Mouse (Mus musculus): ENCODE data around the gene Mrpl30. TPM values are rescaled to one million over a fixed set of nuclear protein-coding genes. Genes with fewer than 3 reads are reported as not detected.
A peak's percentile ranks its signal among the peaks of the same experiment; 100 is the strongest.

Gene Mrpl30
- total and polyA plus RNA-seq, 3 experiments, result 107 to 242 (median 141) TPM

DNA sequence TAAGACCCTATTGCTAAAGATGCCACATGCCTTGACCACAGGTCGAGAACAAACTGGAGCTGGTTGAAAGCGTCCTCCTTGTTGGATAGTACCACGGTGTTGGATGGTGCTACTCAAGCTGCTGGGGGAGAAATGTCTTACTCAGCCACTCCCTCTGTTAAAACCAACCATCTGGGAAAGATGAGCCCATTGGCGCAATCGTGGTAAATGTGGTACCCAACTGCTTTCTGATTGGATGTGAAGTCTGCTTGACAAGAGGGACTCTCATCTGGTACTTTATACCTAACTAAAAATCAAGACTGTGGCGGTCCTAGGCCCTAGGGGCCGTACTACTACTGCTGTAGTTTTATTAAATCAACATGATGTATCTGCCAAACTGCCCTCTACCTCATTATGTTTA, 1.1 kb upstream of the Mrpl30 start:
- TF ChIP-seq USF1 (IDR thresholded peaks at IDR 0.05; ENCODE audit: low read depth, low read length), result no peak
- no peak for TF ChIP-seq MYC (IDR thresholded peaks at IDR 0.05; ENCODE audit: low read depth, low read length)
- no peak for TF ChIP-seq RAD21 (IDR thresholded peaks at IDR 0.05; ENCODE audit: low read depth, low read length)
- TF ChIP-seq MXI1 (IDR thresholded peaks at IDR 0.05; ENCODE audit: low read depth, low read length), result no peak
- no peak for TF ChIP-seq ETS1 (conservative IDR thresholded peaks at IDR 0.05; ENCODE audit: low read depth, low read length)
- no peak for TF ChIP-seq ZNF384 (IDR thresholded peaks at IDR 0.05; ENCODE audit: low read depth, low read length)
- no peak for TF ChIP-seq NRF1 (IDR thresholded peaks at IDR 0.05; ENCODE audit: low read depth, low read length)
- no peak for TF ChIP-seq ZMIZ1 (IDR thresholded peaks at IDR 0.05; ENCODE audit: low read depth, low read length)
- TF ChIP-seq ZKSCAN1 (IDR thresholded peaks at IDR 0.05; ENCODE audit: borderline replicate concordance, low read depth, low read length), result no peak
- TF ChIP-seq IRF4 (IDR thresholded peaks at IDR 0.05; ENCODE audit: low read depth, low read length), result no peak
- TF ChIP-seq HCFC1 (IDR thresholded peaks at IDR 0.05; ENCODE audit: low read depth, low read length), result no peak
- Histone ChIP-seq H3K9ac (ENCODE audit: insufficient read depth, low read depth) (peak overlapping the region; percentile 80), H3K79me2 (replicated peaks; ENCODE audit: control insufficient read depth, extremely low read depth, insufficient read depth, poor library complexity, severe bottlenecking) (peaks cover 25% of the 10 kb centered on the region), H3K4me1 (ENCODE audit: control insufficient read depth in 1 of 2, insufficient read depth in 2 of 2) (peaks cover 8 to 40% of the 10 kb centered on the region in 2 experiments), H3K27me3 (replicated peaks) (no peaks in the 10 kb centered on the region), H3K4me3 (replicated peaks in 1 of 3; ENCODE audit: low read depth in 2 of 3, low read length in 2 of 3, poor library complexity in 1 of 3) (peak overlapping the region; percentile 68 to 91 (median 78)), H3K4me2 (ENCODE audit: insufficient read depth, low read depth, poor library complexity, severe bottlenecking) (peak overlapping the region; percentile 72), H3K9me3 (replicated peaks; ENCODE audit: low read length) (no peaks in the 10 kb centered on the region), H3K27ac (ENCODE audit: insufficient read depth, low read depth) (no peak overlapping the region), H3K36me3 (replicated peaks in 1 of 2; ENCODE audit: control insufficient read depth in 1 of 2, insufficient read depth in 1 of 2, low read length in 1 of 2) (peaks cover 14 to 47% of the 10 kb centered on the region in 2 experiments)
- dilution Hi-C loops (cut with MboI; ENCODE audit: extremely low pct_ligation_motif_present, extremely low pct_unique_long_range_greater_than_20kb, low sequenced_read_pairs) (no loop called here), in situ Hi-C loops (cut with MboI; ENCODE audit: low pct_ligation_motif_present, low pct_unique_long_range_greater_than_20kb, low sequenced_read_pairs) (no loop called here)
- DNase-seq (ENCODE audit: extremely low read depth), result peak; percentile 60

DNA sequence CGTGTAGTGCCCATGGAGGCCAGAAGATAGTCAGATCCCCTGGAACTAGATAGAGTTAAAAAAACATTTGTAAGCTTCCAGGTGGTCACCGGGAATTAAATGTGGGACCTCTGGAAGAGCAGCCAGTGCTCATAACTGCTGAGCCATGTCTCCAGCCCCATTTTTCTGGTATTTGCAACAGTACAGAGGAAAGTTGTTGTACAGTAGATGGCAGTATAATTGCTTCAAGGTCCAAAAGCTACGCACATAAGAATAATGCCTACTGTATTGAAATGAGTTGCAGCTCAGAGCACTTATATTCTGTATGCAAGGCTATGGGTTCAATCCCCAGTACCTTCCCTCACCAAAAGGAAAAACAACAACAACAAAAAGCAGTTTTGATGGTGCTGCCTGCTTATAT, 1.1 kb downstream of the Mrpl30 start:
- H3K4me2 ChIP-seq (ENCODE audit: insufficient read depth, low read depth, poor library complexity, severe bottlenecking), result peak overlapping the region; percentile 95
- peak in 1 of 2 experiments; percentile 49; a peak in 2 of 4 replicates for TF ChIP-seq CTCF (conservative IDR thresholded peaks at IDR 0.05 in 1 of 2, IDR thresholded peaks at IDR 0.05 in 1 of 2; ENCODE audit: low read depth in 2 of 2, low read length in 2 of 2)
- peak; percentile 22 for TF ChIP-seq SMC3 (IDR thresholded peaks at IDR 0.05; ENCODE audit: low read depth, low read length)
- no peak for TF ChIP-seq POLR2A (IDR thresholded peaks at IDR 0.05; ENCODE audit: low read depth, low read length)
- peak; percentile 28 for TF ChIP-seq RAD21 (IDR thresholded peaks at IDR 0.05; ENCODE audit: low read depth, low read length)
- TF ChIP-seq PAX5 (IDR thresholded peaks at IDR 0.05; ENCODE audit: low read length), result no peak
- no peak for TF ChIP-seq USF1 (IDR thresholded peaks at IDR 0.05; ENCODE audit: low read depth, low read length)
- TF ChIP-seq HCFC1 (IDR thresholded peaks at IDR 0.05; ENCODE audit: low read depth, low read length), result no peak
- no peak for TF ChIP-seq EP300 (IDR thresholded peaks at IDR 0.05; ENCODE audit: low read length)
- TF ChIP-seq UBTF (IDR thresholded peaks at IDR 0.05; ENCODE audit: low read depth, low read length), result no peak
- peak; percentile 25 for DNase-seq (ENCODE audit: extremely low read depth)
- H3K36me3 ChIP-seq (replicated peaks in 1 of 2; ENCODE audit: control insufficient read depth in 1 of 2, insufficient read depth in 1 of 2, low read length in 1 of 2), result peaks cover 26 to 54% of the 10 kb centered on the region in 2 experiments
- H3K4me3 ChIP-seq (replicated peaks in 1 of 3; ENCODE audit: low read depth in 2 of 3, low read length in 2 of 3, poor library complexity in 1 of 3), result peak overlapping the region in 2 of 3 experiments; percentile 78 to 91
- no peak overlapping the region for H3K27ac ChIP-seq (ENCODE audit: insufficient read depth, low read depth)
- H3K9me3 ChIP-seq (replicated peaks; ENCODE audit: low read length), result no peaks in the 10 kb centered on the region
- H3K4me1 ChIP-seq (ENCODE audit: control insufficient read depth in 1 of 2, insufficient read depth in 2 of 2), result peaks cover 8 to 37% of the 10 kb centered on the region in 2 experiments
- no peaks in the 10 kb centered on the region for H3K27me3 ChIP-seq (replicated peaks)
- H3K9ac ChIP-seq (ENCODE audit: insufficient read depth, low read depth), result peak overlapping the region; percentile 62; the same call in 1 of the 2 replicates
- in situ Hi-C loops (cut with MboI; ENCODE audit: low pct_ligation_motif_present, low pct_unique_long_range_greater_than_20kb, low sequenced_read_pairs), result no loop called here
- peaks cover 25% of the 10 kb centered on the region for H3K79me2 ChIP-seq (replicated peaks; ENCODE audit: control insufficient read depth, extremely low read depth, insufficient read depth, poor library complexity, severe bottlenecking)
- dilution Hi-C loops (cut with MboI; ENCODE audit: extremely low pct_ligation_motif_present, extremely low pct_unique_long_range_greater_than_20kb, low sequenced_read_pairs), result no loop called here
